Mouse (Mus musculus): ENCODE data around the gene Mtx1.
"Not testable (repeated sequence)": the region's sequence is repeated elsewhere in the genome, so short reads cannot be mapped to it uniquely, and the experiment has no call there.

- not testable (repeated sequence) for TF ChIP-seq POLR2A (IDR thresholded peaks at IDR 0.05; ENCODE audit: borderline replicate concordance, control insufficient read depth, low read depth, low read length); CTCF (IDR thresholded peaks at IDR 0.05; ENCODE audit: control insufficient read depth, insufficient read depth, low read length)
Measured at GRCm38 (mm10) chr3:89216407-89216806, 10.5 kb downstream of the Mtx1 start.
